Mouse (Mus musculus): Measurements from ENCODE around the gene Ascl4.

Gene Ascl4

GRCm38 (mm10) chr10:85969894-85970620 lies 42.6 kb downstream of the Ascl4 start:
- DNase-seq: no peak

GRCm38 (mm10) chr10:85971826-85972225 lies 44.3 kb downstream of the Ascl4 start:
- no peak for DNase-seq

GRCm38 (mm10) chr10:85972915-85973314 lies 45.4 kb downstream of the Ascl4 start:
- DNase-seq: no peak

- DNase-seq: no peak
Observed at GRCm38 (mm10) chr10:85989412-85990115, 62.1 kb downstream of the Ascl4 start.

GRCm38 (mm10) chr10:85992412-85992811 lies 64.9 kb downstream of the Ascl4 start:
- no peak for DNase-seq

GRCm38 (mm10) chr10:85993836-85994235 lies 66.4 kb downstream of the Ascl4 start:
- DNase-seq: no peak

GRCm38 (mm10) chr10:85994543-85995104 lies 67.1 kb downstream of the Ascl4 start:
- DNase-seq: no peak
